Mouse (Mus musculus): ENCODE data around the gene Ahsa2.

GRCm38 (mm10) chr11:23518981-23519380, 21.2 kb upstream of the Ahsa2 start:
- TF ChIP-seq POLR2A (IDR thresholded peaks at IDR 0.05; ENCODE audit: insufficient read depth, low read depth, low read length): no peak
- no peak for TF ChIP-seq CTCF (IDR thresholded peaks at IDR 0.05; ENCODE audit: insufficient read depth, low read depth, low read length)

All from olfactory bulb, adult 2 months (tissue).